Mouse (Mus musculus) heart, embryonic 15.5 days (tissue): ENCODE data around the gene Gm3629. TPM values are rescaled to one million over a fixed set of nuclear protein-coding genes. Genes with fewer than 3 reads are reported as not detected.
A peak's percentile ranks its signal among the peaks of the same experiment; 100 is the strongest.
"Not testable (repeated sequence)": the region's sequence is repeated elsewhere in the genome, so short reads cannot be mapped to it uniquely, and the experiment has no call there.

Source experiments
- ATAC-seq: fragments of 200-750 bp; cut with Nextera tagmentation; replicated peaks from 2 replicates; pipeline ENCODE4 v1.8.0; 2017; ENCODE audit warnings: low read depth, moderate TSS enrichment; ENCODE audit not compliant: insufficient number of reproducible peaks, insufficient read depth, low FRiP score
- H3K27ac ChIP-seq: fragments of 300-500 bp; sonication (generic); 2 replicates; pipeline ENCODE4 v1.5.1; 2015; ENCODE audit warnings: mild to moderate bottlenecking, inconsistent platforms
- H3K27me3 ChIP-seq: fragments of 300-500 bp; sonication (generic); 2 replicates; pipeline ENCODE4 v1.6.1; 2015; ENCODE audit warnings: inconsistent platforms
- H3K36me3 ChIP-seq: fragments of 300-500 bp; sonication (generic); 2 replicates; pipeline ENCODE4 v1.6.1; 2015; ENCODE audit warnings: mild to moderate bottlenecking, inconsistent platforms
- H3K4me1 ChIP-seq: fragments of 300-500 bp; sonication (generic); replicated peaks from 2 replicates; pipeline ENCODE4 v1.6.1; 2015; ENCODE audit warnings: inconsistent platforms
- H3K4me2 ChIP-seq: fragments of 300-500 bp; sonication (generic); 2 replicates; pipeline ENCODE4 v1.6.1; 2015; ENCODE audit warnings: inconsistent platforms, mild to moderate bottlenecking, moderate library complexity
- H3K4me3 ChIP-seq: fragments of 300-500 bp; sonication (generic); 2 replicates; pipeline ENCODE4 v1.5.1; 2015; ENCODE audit warnings: mild to moderate bottlenecking, inconsistent platforms
- H3K9ac ChIP-seq: fragments of 300-500 bp; sonication (generic); 2 replicates; pipeline ENCODE4 v1.6.1; 2015; ENCODE audit warnings: mild to moderate bottlenecking, inconsistent platforms
- H3K9me3 ChIP-seq: fragments of 300-500 bp; sonication (generic); replicated peaks from 2 replicates; pipeline ENCODE4 v1.6.1; 2016; ENCODE audit warnings: inconsistent platforms
- WGBS: fragments of 180-500 bp; shearing (Covaris S2); methylation state at CpG from one replicate; pipeline ENCODE4 v1.1.7; 2015; ENCODE audit warnings: mixed read lengths; 5-methylcytosine and 5-hydroxymethylcytosine counted together
- polyA plus RNA-seq: library from polyadenylated mRNA; unstranded; fragments of >200 nt; fragmentation: Nextera tagmentation; extraction: Ambion mirVana; gene quantifications from 2 replicates; pipeline ENCODE4 v1.2.1, GENCODE M21; 2015

Gm3629 gene
- polyA plus RNA-seq, result 0.32 and 0.59 TPM in 2 replicates

DNA sequence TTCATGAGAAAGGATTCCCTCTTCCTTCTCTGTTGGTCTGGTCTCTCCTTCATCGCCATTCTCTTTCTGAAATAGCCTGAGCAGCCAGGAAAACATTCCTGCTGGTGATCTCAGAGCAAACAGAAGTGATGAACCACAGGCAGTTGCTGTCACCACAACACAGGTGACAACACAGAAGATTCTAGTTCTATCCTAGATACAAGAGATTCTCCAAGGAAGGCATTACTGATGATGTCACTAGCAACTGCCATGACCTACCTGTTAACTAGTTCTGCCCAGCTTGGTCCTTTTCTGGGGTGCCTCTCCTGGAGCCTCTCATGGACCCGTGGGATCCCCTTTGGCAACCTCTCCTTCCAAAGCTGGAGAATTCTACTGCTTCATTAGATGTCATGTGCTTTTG is at the start of gene Gm3629:
TSS of gene Gm3629 (minus strand) at position 101 of the 400 bp plus-strand sequence.
- H3K9ac ChIP-seq, H3K4me2 ChIP-seq, ATAC-seq, H3K27ac ChIP-seq, H3K36me3 ChIP-seq, H3K27me3 ChIP-seq, H3K9me3 ChIP-seq, H3K4me1 ChIP-seq, H3K4me3 ChIP-seq: not testable (repeated sequence)
- WGBS, result 6% methylated on average over 1 of the region's 2 CpGs

DNA sequence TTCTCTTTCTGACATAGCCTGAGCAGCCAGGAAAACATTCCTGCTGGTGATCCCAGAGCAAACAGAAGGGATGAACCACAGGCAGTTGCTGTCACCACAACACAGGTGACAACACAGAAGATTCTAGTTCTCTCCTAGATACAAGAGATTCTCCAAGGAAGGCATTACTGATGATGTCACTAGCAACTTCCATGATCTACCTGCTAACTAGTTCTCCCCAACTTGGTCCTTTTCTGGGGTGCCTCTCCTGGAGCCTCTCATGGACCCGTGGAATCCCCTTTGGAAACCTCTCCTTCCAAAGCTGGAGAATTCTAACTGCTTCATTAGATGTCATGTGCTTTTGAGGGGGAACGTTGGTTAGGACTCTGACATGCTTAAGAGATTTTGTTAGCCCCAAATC is 31.9 kb upstream of the Gm3629 start, which contains the start of gene Gm3460:
TSS of gene Gm3460 (minus strand) at position 101 of the 400 bp plus-strand sequence.
- H3K9me3 ChIP-seq, H3K4me3 ChIP-seq, H3K27me3 ChIP-seq, ATAC-seq, H3K4me2 ChIP-seq, H3K27ac ChIP-seq, H3K9ac ChIP-seq, H3K36me3 ChIP-seq, H3K4me1 ChIP-seq: not testable (repeated sequence)
- 56% methylated on average over 1 of the region's 2 CpGs for WGBS

DNA sequence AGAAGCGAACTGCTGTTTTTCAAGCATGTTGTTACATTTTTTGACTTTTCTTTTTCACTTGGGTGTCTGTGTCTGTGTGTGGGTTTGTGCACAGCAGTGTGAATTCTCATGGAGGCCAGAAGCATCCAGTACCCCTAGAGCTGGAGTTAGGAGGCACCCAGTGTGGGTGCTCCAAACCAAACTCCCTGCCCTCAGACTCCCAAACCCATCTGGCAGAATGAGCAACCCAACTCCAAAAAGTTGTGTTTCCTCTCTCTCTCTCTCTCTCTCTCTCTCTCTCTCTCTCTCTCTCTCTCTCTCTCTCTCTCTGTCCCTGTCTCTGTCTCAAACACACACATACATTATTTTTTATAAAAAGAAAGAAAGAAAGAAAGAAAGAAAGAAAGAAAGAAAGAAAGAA is 16.0 kb upstream of the Gm3629 start:
- H3K4me2 ChIP-seq, result not testable (repeated sequence)
- no CpG with 5 or more reads among the region's 1 CpGs for WGBS

DNA sequence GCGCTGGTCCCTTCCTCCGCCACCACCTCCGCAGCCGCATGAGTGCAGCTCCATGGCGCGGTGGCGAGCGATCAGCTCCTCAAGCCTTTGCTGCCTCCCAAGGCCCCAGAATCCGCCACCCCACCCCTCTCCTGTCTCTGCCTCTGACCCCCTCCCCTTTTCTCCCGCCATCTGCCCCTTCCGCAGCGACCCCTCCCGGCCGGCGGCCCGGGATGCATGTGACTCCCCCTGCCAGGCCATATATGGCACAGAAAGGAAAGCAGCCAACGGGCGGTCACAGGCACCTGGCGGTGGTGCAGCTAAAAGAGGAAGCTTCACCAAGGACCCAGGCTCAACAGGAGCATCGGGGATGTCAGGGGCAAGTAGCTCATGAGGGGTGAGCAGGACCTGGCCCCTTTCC is 14.6 kb upstream of the Gm3629 start:
- not testable (repeated sequence) for ATAC-seq, H3K4me1 ChIP-seq, H3K27me3 ChIP-seq, H3K9ac ChIP-seq, H3K27ac ChIP-seq, H3K9me3 ChIP-seq, H3K36me3 ChIP-seq
- Histone ChIP-seq H3K4me2 (peak overlapping the region; percentile 70), H3K4me3 (peak overlapping the region; percentile 49)
- under 1% methylated on average over 10 of the region's 20 CpGs for WGBS

More for the DNA sequence above, 16.0 kb upstream of the Gm3629 start:
- ATAC-seq, H3K9ac ChIP-seq, H3K27me3 ChIP-seq, H3K9me3 ChIP-seq, H3K4me3 ChIP-seq, H3K36me3 ChIP-seq, H3K27ac ChIP-seq, H3K4me1 ChIP-seq: not testable (repeated sequence)

DNA sequence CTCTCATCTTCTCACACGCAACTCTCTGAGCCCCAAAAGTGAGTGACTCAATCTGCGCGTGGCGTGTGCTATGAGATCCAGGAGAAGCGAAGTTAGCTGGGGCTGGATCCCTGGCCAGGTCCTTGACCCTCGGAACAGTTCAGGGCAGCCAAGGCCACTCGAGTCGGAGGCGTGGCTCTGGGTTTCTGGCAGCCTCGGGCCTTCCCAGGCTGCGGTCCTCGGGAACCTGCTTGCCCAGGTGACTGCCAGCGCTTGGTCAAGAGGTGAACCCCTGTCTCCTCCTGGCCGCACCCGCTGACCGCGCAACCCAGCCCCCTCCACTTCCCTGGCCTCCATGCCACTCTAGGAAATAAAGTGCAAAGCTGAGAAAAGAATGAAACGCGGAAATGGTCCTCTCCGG is 14.1 kb upstream of the Gm3629 start:
- H3K9me3 ChIP-seq, ATAC-seq, H3K27ac ChIP-seq, H3K36me3 ChIP-seq, H3K27me3 ChIP-seq, H3K9ac ChIP-seq, H3K4me1 ChIP-seq: not testable (repeated sequence)
- Histone ChIP-seq H3K4me2 (peak overlapping the region; percentile 70), H3K4me3 (peak overlapping the region; percentile 49)
- 5% methylated on average over 17 of the region's 20 CpGs for WGBS

DNA sequence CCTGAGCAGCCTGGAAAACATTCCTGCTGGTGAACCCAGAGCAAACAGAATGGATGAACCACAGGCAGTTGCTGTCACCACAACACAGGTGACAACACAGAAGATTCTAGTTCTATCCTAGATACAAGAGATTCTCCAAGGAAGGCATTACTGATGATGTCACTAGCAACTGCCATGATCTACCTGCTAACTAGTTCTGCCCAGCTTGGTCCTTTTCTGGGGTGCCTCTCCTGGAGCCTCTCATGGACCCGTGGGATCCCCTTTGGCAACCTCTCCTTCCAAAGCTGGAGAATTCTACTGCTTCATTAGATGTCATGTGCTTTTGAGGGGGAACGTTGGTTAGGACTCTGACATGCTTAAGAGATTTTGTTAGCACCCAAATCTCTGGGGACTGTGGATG is 53.2 kb downstream of the Gm3629 start, which contains the start of gene Gm8356:
TSS of gene Gm8356 (minus strand) at position 101 of the 400 bp plus-strand sequence.
- not testable (repeated sequence) for H3K27ac ChIP-seq, H3K9ac ChIP-seq, H3K4me2 ChIP-seq, H3K27me3 ChIP-seq, ATAC-seq, H3K9me3 ChIP-seq, H3K36me3 ChIP-seq, H3K4me3 ChIP-seq, H3K4me1 ChIP-seq
- 64% methylated on average over 1 of the region's 2 CpGs for WGBS

Other genes with a start within 250 kb of the Gm3629 start
- gene Gm3618, start 246.9 kb downstream of the Gm3629 start, polyA plus RNA-seq, result not detected in 2 replicates
- gene Gm16440, start 200.3 kb downstream of the Gm3629 start, polyA plus RNA-seq, result not detected in 2 replicates
- gene Gm3591, start 178.1 kb downstream of the Gm3629 start, polyA plus RNA-seq, result 2.2 and 2.3 TPM in 2 replicates
- not detected in 2 replicates for gene Gm3594, start 146.0 kb downstream of the Gm3629 start, polyA plus RNA-seq
- 0.15 TPM in 1 of 2 replicates, not detected in the other for gene Gm8356, start 53.3 kb downstream of the Gm3629 start, polyA plus RNA-seq
- gene Gm3460, start 31.8 kb upstream of the Gm3629 start, polyA plus RNA-seq, result not detected in 2 replicates
- not detected in 2 replicates for gene Gm10251, start 93.6 kb upstream of the Gm3629 start, polyA plus RNA-seq
- not detected in 2 replicates for gene Gm8050, start 129.6 kb upstream of the Gm3629 start, polyA plus RNA-seq
- gene Gm3636, start 151.7 kb upstream of the Gm3629 start, polyA plus RNA-seq, result 7.7 and 7.8 TPM in 2 replicates
- not detected in 2 replicates for gene Gm8362, start 183.8 kb upstream of the Gm3629 start, polyA plus RNA-seq
- gene Gm3642, start 249.7 kb upstream of the Gm3629 start, polyA plus RNA-seq, result not detected in 2 replicates